Comparison of ENCODE assay signal across 24 mouse cellular contexts in genomic region chr3:35096381-35096780, GRCm38 (mm10).
"Had no signal": no experiment of that assay in that cellular context is flagged by ENCODE, and none has a peak within 500 bp of the region (broad histone marks: within the 10 kb centered on the region; RNA-seq: fewer than 3 reads in every experiment).

No protein-coding gene starts in this region.

- H3K9me3 ChIP-seq: heart, embryonic 12.5 days; hindbrain, embryonic 12.5 days; hindbrain, embryonic 15.5 days; kidney, embryonic 15.5 days; limb, embryonic 13.5 days; limb, embryonic 15.5 days; liver, embryonic 12.5 days had no signal

- H3K4me2 ChIP-seq: heart, embryonic 12.5 days; hindbrain, embryonic 12.5 days; hindbrain, embryonic 15.5 days; kidney, embryonic 15.5 days; limb, embryonic 13.5 days; limb, embryonic 15.5 days; liver, embryonic 12.5 days had no signal

- H3K27me3 ChIP-seq: hindbrain, embryonic 12.5 days; limb, embryonic 15.5 days; liver, embryonic 12.5 days had no signal

- H3K36me3 ChIP-seq: heart, embryonic 12.5 days; hindbrain, embryonic 12.5 days; hindbrain, embryonic 15.5 days; kidney, embryonic 15.5 days; limb, embryonic 13.5 days; limb, embryonic 15.5 days; liver, embryonic 12.5 days had no signal

- H3K27ac ChIP-seq: hindbrain, embryonic 12.5 days; hindbrain, embryonic 15.5 days; hindbrain, postnatal 0 days; kidney, embryonic 15.5 days; kidney, postnatal 0 days; limb, embryonic 13.5 days; limb, embryonic 15.5 days; liver, embryonic 12.5 days; liver, embryonic 14.5 days had no signal

- ATAC-seq: hindbrain, postnatal 0 days; intestine, embryonic 16.5 days; liver, embryonic 12.5 days had no signal

- H3K4me3 ChIP-seq: heart, embryonic 12.5 days; hindbrain, embryonic 12.5 days; hindbrain, embryonic 15.5 days; kidney, embryonic 15.5 days; limb, embryonic 13.5 days; limb, embryonic 15.5 days; liver, embryonic 12.5 days had no signal

- H3K4me1 ChIP-seq: hindbrain, embryonic 15.5 days; kidney, embryonic 15.5 days; limb, embryonic 13.5 days; limb, embryonic 15.5 days; liver, embryonic 12.5 days had no signal

- DNase-seq: gastrocnemius, postnatal 14 days; gastrocnemius, postnatal 36 days; heart, adult 18-20 months; heart, postnatal 10 days; heart, postnatal 36 days; kidney, adult 11 months; kidney, adult 2 months; kidney, adult 9 months; kidney, postnatal 14 days; kidney, postnatal 36 days; layer of hippocampus, adult 9-11 months; layer of hippocampus, postnatal 36 days; left cerebral cortex, postnatal 4 days had no signal

- H3K9ac ChIP-seq: heart, embryonic 12.5 days; hindbrain, embryonic 12.5 days; hindbrain, embryonic 15.5 days; kidney, embryonic 15.5 days; limb, embryonic 13.5 days; limb, embryonic 15.5 days; liver, embryonic 12.5 days; liver, embryonic 14.5 days had no signal
